Mouse (Mus musculus): Measurements from ENCODE around the gene Gm21970.

The Gm21970 gene

DNA sequence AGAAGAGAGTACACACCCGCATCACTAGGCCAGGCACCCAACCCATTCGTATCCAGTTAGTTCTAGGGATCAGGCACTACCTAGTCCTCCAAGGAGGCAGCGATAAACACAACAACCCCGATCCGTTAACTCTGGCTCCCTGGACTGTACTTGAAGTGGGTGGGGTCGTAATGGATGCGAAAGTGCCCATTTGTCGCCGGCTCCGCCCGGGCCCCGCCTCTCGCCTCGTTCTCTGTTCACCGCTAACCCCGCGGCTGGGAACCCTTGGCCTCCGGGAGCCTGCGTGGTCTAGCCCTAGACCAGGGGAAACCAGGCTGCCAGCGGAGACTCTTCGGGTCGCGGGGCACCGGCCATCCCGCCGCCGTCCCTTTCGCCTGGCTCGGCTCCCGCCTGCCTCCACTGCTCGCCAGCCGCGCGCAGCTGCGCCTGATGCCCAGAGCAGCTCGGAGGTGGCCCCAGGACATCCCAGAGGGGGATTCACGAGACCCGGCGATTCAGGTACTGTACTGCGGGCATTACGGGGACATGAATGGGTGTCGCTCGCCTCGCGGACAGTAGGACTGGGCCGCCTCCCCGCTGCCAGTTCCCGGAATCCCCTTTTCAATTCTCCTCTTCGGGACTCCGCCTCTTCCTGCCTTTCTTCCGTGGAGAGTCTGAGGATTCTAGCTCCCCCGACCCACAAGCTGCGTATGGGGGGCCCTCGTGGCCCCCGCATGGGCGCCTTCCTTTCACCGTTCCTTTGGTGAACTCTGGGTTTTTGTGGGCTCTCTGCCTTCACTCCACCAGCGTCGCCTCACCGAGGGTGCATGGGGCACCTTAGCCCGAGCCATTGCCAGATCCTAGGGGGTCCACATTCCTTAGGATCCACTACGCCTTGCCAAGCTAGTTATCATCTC lies 18.7 kb upstream of the Gm21970 start, which contains the start of gene Ifnar2:
Ifnar2 (plus strand) TSS at position 207 of the 896 bp plus-strand sequence.
- DNase-seq (ENCODE audit: low spot score in 2 of 2) = peak; percentile 77

DNA sequence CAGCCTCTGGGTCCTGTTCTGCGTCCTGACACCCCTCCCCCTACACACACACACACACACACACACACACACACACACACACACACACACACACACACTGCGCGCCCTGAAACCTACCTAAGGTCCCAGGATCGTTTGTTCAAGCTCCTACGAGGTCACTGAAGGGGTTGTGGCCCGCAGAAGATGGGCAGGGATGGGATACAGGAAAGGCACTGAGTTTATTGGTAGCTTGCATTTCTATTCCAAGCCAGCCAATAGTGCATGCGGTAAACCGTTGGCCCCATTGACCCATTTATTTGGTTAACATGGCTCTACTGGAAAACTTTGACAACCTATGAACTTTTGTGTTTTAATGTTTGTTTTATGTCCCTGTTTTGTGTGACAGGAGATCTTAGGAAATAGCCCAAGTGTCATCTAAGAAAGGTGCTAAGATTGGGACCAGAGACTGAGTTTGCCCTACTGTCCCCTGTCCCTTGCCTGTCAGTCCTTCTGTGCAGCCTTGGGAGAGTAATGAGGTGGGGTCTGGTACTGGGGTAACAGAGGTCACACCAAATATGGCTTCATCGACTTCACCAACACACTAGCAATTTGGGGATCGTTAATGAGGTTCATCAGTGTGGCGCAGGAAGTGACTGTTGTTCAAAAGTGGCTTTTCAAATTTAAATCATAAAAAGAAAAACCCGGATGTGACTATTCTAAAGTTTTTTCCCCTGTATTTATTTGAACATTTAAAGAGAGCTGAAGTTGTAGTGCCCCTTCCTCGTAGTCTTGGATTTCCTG lies 17.9 kb upstream of the Gm21970 start:
- DNase-seq (ENCODE audit: low spot score in 2 of 2) = no peak

DNA sequence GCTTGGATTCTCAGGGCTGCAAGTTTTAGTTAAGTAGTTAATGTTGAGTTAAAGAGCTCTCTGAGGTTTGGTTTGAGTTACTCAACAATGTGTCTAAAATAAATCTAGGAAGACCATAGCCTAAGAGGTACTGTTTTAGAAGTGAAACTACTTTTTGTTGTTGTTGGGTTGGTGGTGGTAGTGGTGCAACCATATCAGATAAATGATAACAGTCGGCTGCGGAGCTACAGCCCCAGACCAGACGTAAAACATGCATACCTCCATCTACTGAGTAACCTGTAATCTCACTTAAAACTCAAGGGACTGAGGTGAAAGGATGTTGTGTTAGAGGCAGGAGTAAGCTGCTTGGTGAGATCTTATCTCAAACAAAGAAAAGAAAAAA lies 17.3 kb upstream of the Gm21970 start:
- DNase-seq (ENCODE audit: low spot score in 2 of 2) = no peak

DNA sequence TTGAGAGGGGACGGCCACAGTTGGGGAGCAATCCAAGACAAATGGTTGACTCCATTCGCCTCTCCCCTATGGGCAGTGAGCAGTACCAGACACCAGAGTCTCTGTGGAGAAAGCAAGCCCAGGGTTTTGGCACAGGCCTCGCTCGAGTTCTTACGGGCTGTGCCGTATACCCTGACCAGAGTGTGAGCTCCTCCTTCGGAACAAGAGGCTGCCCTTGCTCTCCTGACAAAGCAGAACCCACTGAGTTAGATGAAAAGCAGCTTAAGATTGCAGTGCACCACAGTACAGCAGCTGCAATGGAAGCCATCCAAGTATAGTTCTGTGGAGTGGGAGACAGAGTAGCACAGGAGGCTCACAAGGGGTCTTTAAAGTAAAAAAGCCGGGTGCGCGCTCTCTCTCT lies 14.8 kb upstream of the Gm21970 start:
- DNase-seq (ENCODE audit: low spot score in 2 of 2) = no peak

DNA sequence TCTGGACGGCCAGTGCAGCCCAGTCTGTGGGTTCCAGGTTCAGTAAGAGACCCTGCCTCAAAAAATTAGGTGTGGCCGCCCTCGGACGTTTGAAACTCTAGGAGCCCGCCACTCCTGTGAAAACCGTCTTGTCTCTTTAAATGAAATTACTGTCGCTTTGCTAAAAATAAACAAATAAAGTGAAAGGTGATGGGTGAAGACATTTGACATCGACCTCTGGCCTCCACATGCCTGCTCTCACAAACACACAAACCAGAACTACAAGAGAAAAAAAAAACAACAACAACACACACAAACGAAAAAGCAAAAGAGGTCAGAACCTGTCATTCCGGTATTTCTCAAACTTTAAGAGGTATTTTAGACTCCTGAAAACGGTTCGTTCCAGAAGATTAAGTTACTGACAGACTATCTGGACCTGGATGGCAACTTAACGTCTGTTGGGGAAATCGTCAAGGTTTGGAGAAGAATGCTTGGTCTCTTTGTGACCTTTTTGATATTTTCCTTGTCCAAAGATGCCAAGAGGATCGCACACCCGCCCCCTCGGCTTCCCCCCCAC lies 13.0 kb upstream of the Gm21970 start:
- no peak for DNase-seq (ENCODE audit: low spot score in 2 of 2)

DNA sequence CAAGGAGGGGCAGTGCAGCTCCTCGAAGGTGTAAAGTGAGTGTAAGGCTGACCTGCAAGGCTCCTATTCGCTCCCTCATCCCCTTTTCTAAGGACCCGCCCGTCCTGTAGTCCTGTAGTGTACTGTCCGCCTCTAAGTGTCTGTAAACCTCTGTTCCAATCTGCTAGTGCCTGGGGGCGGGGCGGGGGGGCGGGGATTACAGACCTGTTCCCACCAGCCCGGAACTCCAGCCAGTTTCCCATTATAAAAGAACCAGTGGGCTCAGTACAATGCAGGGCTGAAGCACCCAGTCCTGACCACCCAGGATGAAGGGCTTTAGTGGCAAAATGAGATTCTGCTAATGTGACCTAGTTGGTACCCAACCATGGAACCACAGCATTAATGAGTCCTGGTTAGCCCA lies 12.5 kb upstream of the Gm21970 start:
- DNase-seq (ENCODE audit: low spot score in 2 of 2) = no peak

DNA sequence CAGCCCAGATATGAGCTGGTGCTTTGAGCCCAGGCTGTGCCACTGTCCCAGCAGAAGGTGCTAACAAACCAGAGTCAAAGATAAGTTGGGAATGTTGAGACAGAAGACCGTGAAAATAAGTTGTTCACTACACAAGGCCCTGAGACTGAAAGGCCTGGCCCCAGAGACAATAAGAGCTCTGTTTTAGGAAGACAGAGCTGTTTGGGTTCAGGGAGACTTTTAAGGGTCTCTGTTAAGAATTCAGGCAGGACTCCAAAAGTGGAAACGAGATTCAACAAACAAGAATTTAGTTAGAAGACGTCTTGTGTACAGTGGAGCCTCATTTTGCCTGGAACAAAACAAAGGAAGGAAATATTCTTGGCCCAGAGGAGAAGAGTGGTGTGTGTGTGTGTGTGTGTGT lies 12.1 kb upstream of the Gm21970 start:
- no peak for DNase-seq (ENCODE audit: low spot score in 2 of 2)

DNA sequence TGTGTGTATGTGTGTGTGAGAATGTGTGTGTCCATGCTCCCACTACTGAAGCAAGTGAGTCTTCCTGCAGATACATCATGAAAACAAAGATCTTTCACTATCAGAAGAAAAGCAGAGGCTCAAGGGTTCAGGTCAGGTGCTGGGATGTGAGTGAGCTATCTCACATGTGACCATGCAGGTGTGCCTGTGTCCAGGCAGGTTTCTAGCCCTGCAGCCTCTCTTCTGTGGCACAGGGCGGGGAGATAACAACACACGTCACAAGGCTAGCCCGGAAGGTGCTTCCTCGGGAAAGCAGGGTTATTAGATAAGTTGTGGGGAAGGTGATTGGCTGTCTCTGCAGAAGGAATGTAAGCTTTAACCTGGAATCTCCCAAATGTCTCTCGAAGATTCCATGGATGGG lies 11.4 kb upstream of the Gm21970 start:
- no peak for DNase-seq (ENCODE audit: low spot score in 2 of 2)

DNA sequence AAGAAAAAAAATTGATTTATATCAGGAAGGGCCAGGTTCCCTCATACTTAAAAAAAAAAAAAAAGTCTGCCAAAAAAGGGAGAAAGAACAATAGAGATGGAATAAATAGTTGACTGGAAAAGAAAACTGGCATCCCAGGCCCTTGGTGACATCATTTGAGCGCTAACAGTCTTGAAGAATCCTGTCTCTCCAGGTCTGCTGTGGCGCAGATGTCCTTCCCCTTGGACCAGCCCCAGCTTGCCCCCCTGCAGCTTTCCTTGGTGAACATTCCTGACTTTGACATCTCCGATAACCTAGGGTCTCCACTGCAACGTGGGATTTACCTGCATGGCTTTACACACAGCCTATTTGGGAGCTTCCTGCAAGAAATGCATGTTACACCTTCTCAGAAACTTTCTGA lies 9.9 kb upstream of the Gm21970 start:
- DNase-seq (ENCODE audit: low spot score in 2 of 2) = no peak

DNA sequence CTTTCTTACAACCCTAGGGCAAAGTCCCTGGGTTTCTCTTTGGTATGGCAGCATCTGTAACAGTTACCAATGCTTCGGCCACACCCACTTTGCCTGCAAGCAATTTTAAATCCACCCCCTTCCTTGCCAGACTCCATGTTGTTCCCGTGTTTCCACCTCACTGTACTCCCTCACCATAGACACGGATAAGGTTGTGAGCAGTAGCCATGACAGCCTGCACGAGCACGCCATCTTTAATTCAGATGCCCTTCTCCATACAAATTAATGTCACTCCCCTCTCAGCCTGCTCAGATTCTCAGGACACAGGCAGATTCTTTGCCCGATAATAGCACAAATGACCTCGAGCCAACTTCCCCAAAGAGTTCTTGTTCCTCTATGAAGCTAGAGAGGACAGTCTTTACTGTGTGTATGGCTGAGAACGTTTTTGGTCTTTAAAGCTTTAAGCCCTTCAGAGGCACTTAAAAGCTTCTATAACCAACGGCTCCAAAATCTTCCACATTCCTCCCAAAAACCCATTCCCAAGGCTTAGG lies 9.2 kb upstream of the Gm21970 start:
- DNase-seq (ENCODE audit: low spot score in 2 of 2) = no peak

DNA sequence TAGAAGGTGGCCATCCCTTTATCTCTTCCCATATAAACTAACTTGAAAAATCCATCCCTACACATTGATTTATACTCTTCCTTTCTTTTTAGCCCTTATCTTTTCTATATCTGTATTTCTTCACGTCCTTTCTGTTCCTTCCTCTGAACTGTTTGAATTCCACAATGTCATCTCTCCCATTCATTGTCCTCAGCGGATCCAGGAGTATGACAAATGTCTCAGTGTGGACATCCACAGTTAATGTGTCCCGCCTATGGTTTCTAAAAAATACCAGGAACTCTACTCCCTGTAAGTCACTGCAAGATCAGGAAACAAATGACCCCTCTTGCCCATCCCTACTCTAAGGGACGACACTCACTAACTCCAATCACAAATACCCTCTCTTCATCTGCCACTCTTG lies 7.3 kb upstream of the Gm21970 start:
- no peak for DNase-seq (ENCODE audit: low spot score in 2 of 2)

DNA sequence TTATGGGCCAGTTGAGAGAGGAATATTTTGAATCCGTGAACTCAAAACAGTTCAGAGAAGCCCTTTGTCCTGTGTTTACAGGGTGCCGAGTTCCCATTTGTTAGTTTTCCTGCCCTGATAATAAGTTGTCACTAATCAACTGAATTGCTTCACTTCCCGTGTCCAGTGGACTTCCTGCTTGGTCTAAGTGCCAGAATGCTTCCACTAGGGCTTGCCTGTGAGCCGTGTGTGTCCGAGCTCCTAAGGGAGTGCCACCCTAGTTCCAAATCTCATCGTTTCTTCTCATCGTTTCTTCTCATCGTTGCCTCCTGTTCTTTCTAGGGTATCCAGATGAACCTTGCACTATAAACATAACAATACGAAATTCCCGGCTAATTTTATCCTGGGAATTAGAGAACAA lies 5.9 kb upstream of the Gm21970 start:
- no peak for DNase-seq (ENCODE audit: low spot score in 2 of 2)

DNA sequence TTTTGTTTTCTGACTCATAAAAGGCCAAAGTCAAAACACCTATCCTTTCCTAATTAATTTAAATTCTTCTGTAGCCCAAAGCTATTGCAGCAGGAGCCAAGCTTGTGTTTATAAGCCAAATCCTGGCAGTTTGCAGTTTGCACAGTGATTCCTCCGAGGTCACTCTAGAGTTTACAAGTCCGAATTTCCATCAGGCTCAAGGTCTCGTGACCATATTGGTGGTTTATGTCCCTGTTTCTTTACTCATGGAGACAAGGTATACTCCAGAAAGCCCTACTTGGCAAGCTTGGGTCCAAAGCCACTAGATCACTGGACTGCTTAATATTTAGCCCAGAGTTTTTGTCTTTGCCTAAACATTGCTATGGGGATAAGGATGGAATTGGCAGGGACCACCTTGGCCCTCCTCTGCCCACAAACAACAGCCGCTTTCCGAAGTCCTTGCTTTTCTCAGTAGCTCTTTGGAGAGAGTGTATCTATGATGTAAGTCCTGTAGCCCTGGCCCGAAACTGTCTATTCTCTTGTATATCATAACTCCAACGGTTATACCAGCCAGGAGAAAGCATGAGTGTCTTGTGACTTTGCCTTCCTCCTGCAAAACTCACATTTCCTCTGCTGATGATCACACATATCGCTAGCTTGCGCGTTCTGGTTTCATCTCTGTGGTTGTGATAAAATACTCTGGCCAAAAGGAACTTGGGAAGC lies 5.0 kb upstream of the Gm21970 start:
- DNase-seq (ENCODE audit: low spot score in 2 of 2) = no peak

DNA sequence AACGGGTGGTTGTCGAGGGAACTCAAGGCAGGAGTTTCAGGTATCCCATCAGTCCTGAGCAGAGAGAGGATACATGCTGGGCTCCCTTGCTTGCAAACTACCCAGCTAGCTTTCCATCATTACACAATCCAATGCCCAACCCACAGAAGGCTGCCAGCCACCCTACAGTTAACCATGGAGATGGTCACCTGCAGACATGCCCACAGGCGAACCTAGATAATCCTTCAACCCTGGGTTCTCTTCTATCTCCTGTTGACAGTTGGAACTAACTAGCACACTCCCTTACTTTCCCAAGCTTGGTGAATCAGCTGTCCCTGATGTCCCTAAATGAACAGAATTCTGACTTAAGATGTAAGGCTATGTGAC lies 4.4 kb upstream of the Gm21970 start:
- no peak for DNase-seq (ENCODE audit: low spot score in 2 of 2)

DNA sequence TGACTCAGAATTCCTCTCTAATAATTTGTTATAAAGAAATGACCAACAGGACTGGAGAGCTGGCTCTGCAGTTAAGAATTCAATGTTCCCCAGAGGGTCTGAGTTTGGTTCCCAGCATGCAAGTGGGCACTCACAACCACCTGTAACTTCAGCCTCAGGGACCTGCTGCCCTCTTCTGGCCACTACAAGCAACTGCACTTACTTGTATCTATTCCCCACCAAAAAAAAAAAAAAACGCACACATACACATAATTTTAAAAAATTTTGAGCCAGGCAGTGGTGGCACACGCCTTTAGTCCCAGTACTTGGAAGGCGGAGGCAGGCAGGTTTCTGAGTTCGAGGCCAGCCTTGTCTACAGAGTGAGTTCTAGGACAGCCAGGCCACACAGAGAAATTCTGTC lies 1.4 kb upstream of the Gm21970 start:
- no peak for DNase-seq (ENCODE audit: low spot score in 2 of 2)

DNA sequence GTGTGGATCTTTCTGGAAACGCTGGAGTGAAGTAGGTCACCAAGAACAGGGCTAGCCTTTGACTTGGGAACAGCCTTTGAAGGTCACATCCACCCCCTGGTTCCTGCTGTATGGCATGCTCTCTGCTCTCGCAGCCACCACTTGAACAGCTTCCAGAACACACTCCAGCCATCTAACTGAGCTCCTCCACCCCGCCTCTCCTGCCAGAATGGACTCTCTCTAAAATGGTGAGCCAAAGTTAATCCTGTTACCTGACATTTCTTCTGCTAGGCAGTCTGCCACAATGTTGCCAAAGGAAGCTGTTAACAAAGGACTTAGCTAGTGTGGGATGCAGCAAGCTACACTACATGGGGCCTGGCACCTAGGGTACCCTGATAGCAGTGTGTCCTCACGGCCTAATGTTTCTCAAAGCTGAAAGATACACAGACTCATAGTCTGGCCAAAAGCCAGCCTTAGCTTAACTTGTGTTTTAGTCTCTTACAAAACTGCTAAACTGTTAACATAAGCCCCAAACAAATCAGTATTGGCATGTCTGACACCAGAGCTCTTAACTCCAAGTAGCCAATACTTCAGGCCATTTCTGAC lies 3.4 kb downstream of the Gm21970 start:
- DNase-seq (ENCODE audit: low spot score in 2 of 2) = no peak

DNA sequence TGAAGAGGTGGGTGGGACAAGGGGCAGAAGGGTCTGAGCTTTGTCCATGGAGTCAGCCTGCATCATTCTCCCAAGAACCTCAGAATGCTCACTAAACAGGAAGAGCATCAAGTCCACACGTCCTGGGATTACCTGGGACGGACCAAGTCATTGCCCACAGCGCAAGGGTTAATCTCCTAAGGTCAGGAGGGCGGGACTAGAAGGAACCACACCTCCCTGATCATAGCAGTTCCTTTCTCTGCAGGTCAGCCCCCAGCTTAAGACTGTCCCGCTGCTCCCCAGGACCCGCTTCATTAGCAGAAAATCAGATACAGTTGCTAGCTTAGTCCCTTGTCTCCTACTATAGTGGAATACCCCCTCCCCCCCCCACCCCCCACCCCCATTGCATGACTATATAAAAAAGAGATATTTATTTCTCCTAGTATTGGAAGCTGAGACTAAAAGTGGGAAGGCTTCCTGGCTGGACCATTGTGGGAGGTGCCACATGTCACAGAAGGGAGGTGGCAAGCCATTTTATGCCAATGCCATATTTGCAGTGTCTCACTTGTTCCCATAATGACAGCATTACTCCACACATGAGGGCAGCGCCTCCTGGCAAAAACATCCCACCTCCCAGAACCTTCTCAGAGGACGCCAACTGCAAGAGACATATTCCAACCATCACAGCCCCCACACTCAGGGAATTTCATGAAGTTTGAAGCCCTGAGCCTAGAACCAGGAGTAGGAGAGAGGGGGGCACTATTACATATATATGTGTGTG lies 4.3 kb downstream of the Gm21970 start:
- no peak for DNase-seq (ENCODE audit: low spot score in 2 of 2)

DNA sequence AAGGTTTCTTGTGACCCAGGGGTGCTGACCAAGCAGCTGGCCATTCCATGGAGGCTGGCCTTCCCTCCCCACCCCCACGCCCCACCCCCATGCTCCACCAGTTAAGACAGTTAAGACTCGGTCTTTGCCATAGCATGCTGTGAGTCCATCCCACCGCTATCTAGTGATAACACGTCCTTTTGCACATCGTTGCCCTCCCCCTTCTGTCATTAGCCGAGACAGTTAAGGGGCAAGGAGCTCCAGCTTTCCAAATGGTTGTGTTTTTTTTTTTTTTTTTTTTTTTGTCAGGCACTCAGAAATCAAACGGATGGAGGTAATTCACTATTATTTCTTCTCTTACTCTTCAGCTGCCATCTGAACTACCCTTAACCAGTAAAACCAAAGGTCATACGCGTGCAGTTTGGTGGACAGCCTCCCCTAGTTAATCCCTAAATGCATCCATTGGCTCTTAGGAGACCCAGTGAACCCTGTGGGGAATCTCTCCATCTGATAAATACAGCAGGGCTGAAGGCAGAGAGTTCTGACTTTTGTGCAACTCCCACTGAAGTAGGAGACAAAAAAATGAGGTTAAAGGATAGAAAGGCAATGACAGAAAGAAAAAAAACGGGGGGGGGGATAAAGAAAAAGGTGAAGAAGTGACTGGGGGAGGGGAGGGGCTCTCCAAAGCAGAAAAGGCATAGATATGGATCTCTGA lies 5.5 kb downstream of the Gm21970 start:
- DNase-seq (ENCODE audit: low spot score in 2 of 2) = no peak

DNA sequence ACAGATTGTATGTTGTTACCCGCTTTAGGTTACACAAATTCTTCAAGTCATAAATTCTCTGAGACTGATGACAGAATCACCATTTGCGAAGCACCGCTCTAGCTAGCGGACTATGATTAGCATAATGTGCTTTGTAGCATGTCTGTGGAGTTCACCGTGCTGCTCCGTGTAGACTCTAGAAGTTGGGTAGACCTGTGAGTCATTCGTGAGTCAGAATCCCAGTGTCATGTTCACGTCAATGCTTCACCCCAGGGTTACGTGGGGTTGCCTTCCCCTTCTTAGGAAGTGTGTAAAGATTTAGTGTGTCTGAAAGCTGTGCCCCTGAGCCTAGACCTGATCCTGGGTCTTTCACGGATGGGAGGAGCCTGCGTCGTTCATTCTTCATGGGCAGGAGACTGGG lies 6.5 kb downstream of the Gm21970 start:
- DNase-seq (ENCODE audit: low spot score in 2 of 2) = no peak

DNA sequence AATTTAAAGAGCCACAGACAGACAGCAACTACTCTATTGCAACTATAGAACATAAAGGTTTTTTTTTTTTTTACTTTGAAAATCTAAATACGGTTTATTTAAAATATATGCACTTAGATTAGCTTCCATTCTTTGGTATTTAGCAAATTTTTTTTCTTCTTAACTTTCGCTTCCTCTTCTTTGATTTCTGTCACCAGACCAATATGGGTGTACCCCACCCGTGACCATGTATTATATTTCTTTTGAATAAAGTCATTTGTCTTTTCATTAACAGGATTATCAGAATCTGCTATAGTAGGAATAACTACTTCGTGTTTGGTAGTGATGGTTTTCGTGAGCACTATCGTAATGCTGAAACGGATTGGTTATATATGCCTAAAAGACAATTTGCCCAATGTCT lies 7.4 kb downstream of the Gm21970 start:
- DNase-seq (ENCODE audit: low spot score in 2 of 2) = no peak
